Mouse (Mus musculus) lung, postnatal 0 days (tissue): ENCODE measurements at regions not wholly inside any gene's neighbourhood (a gene's known extent, or its start where the extent isn't known, plus 50 kb on each side); places are given as distances from the start of the nearest gene placed in this dataset.

ENCODE experiments used
- ATAC-seq: fragments of 200-750 bp; cut with Nextera tagmentation; 2 replicates; pipeline ENCODE4 v1.8.0; 2017; ENCODE audit warnings: moderate library complexity
- DNase-seq: peaks from one replicate; pipeline ENCODE4 v3.0.0-alpha.2; 2016; ENCODE audit warnings: low spot score
- H3K27ac ChIP-seq: fragments of 300-500 bp; sonication (generic); 2 replicates; pipeline ENCODE4 v1.5.1; 2014; ENCODE audit warnings: antibody characterized with exemption, mild to moderate bottlenecking, low read length, mixed read lengths
- H3K27me3 ChIP-seq: fragments of 300-500 bp; sonication (generic); replicated peaks from 2 replicates; pipeline ENCODE4 v1.6.1; 2014; ENCODE audit warnings: low read length, mixed read lengths; ENCODE audit not compliant: insufficient read depth
- H3K36me3 ChIP-seq: fragments of 300-500 bp; sonication (generic); 2 replicates; pipeline ENCODE4 v1.6.1; 2014; ENCODE audit warnings: low read length, mixed read lengths; ENCODE audit not compliant: insufficient read depth
- H3K4me1 ChIP-seq: fragments of 300-500 bp; sonication (generic); 2 replicates; pipeline ENCODE4 v1.6.1; 2014; ENCODE audit warnings: antibody characterized with exemption, low read depth, low read length, mixed read lengths; ENCODE audit not compliant: insufficient read depth
- H3K4me2 ChIP-seq: fragments of 300-500 bp; sonication (generic); replicated peaks from 2 replicates; pipeline ENCODE4 v1.6.1; 2014; ENCODE audit warnings: low read depth, mild to moderate bottlenecking, low read length, moderate library complexity, mixed read lengths
- H3K4me3 ChIP-seq: fragments of 300-500 bp; sonication (generic); 2 replicates; pipeline ENCODE4 v1.5.1; 2014; ENCODE audit warnings: low read depth, low read length
- H3K9ac ChIP-seq: fragments of 300-500 bp; sonication (generic); replicated peaks from 2 replicates; pipeline ENCODE4 v1.6.1; 2014; ENCODE audit warnings: low read depth, mild to moderate bottlenecking
- H3K9me3 ChIP-seq: fragments of 300-500 bp; sonication (generic); 2 replicates; pipeline ENCODE4 v1.6.1; 2016; ENCODE audit warnings: low read length, mixed read lengths
- CTCF ChIP-seq: IDR thresholded peaks from 2 replicates; pipeline ENCODE4 v1.5.1; 2016; ENCODE audit warnings: antibody characterized with exemption, mild to moderate bottlenecking
- EP300 ChIP-seq: IDR thresholded peaks from 2 replicates; pipeline ENCODE4 v1.6.1; 2016; ENCODE audit warnings: antibody characterized with exemption, mild to moderate bottlenecking, control low read depth
- WGBS: fragments of 180-500 bp; shearing (Covaris S2); extraction: QIAGEN DNeasy Blood & Tissue Kit; methylation state at CpG from one replicate; pipeline ENCODE4 v1.1.7; 2014; 5-methylcytosine and 5-hydroxymethylcytosine counted together

DNA sequence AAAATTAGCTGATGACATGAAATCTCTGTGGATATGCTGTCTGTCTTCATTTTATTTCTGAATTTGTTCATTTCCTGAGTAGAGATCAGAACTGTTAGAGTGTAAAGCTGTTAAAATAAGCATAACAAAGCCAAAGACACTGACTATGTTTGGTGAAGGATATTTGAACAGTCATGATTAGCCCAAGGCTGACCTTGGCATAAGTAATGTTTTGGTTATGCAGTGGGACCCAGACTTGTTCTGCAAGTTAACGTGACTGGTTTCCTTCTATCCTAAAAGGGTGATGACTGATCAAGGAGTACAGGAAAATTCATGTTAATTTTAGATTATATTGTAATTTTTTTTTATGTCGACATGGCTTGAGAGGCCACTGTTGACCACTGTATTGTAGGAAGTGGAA lies 585.4 kb downstream of the Tfap2b start:
- no peak for DNase-seq
- H3K36me3 ChIP-seq = no peaks in the 10 kb centered on the region
- no peak overlapping the region for H3K4me3 ChIP-seq
- H3K9me3 ChIP-seq = no peaks in the 10 kb centered on the region
- no peak for ATAC-seq
- H3K27ac ChIP-seq = no peak overlapping the region
- 55% methylated on average over 2 of the region's 2 CpGs for WGBS
- TF ChIP-seq EP300 (no peak), CTCF (no peak)
- H3K27me3 ChIP-seq = no peaks in the 10 kb centered on the region
- H3K4me1 ChIP-seq = no peaks in the 10 kb centered on the region
- no peak overlapping the region for H3K4me2 ChIP-seq
- no peak overlapping the region for H3K9ac ChIP-seq

DNA sequence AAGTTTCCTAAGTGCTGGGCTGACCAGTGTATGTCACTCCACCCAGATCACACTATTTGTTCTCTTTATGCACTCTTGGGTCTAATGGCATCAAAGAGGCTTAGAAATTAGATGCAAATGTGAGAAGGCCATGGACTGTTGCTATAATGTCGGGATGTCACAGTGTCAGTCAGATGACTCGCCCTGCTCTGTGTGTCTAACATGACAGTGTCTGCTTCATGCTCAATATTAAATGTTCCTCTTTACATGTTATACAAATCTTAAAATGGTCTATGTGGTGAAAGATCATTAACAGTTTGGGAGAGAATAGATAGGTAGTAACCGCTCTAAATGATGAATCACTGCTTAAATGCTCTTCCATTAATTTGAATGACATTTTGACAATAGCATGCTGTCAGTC lies 617.2 kb downstream of the Tfap2b start:
- Histone ChIP-seq H3K9me3 (no peaks in the 10 kb centered on the region), H3K4me3 (no peak overlapping the region), H3K4me2 (no peak overlapping the region), H3K27ac (no peak overlapping the region), H3K4me1 (no peaks in the 10 kb centered on the region), H3K27me3 (no peaks in the 10 kb centered on the region), H3K36me3 (no peaks in the 10 kb centered on the region), H3K9ac (no peak overlapping the region)
- ATAC-seq (no peak), DNase-seq (no peak)
- no peak for TF ChIP-seq CTCF
- no peak for TF ChIP-seq EP300
- WGBS = 77% methylated on average over 3 of the region's 3 CpGs

DNA sequence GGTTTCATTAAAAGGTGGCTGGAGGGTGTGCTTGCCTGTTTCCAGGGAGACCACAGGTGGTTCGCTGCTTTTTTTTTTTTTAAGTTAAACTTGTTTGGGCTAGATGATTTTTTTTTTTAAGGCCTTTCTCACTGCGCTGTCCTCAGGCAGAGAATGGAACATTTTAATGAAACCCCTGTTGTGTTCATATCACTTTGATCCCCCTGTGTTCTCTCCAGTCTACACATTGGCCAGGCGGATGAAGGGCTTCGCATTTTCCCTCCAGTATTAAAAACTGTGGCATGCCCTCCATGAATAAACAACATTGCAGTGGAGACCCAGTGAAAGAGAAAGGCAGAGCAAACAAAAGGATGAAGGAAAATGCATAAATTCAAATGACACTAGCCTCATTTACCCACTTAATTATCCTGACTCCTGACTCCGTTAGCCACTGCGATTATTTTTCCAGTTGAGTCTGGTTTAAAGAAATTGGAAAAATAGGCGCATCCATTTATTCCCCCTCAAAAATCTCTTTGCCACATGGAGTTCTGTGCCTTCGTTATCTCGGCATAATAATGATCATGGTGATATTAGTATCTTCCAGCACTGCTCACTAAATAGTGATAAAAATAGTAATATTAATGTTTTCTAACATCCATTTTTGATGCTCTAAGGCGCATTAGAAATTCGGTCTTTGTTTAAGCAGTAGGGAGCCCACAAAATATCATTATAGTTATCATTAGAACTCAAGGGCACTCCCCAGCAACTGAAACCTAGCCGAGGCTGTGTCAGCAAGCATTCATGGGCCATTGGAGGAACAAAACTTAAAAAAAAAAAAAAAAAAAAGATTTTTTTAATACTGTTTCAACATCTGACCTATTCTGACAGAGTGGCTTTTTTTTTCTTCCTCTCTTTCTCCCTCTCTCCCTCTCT lies 618.0 kb downstream of the Tfap2b start:
- Histone ChIP-seq H3K27me3 (no peaks in the 10 kb centered on the region), H3K36me3 (no peaks in the 10 kb centered on the region), H3K27ac (no peak overlapping the region), H3K4me2 (no peak overlapping the region), H3K9me3 (no peaks in the 10 kb centered on the region), H3K9ac (no peak overlapping the region), H3K4me1 (no peaks in the 10 kb centered on the region), H3K4me3 (no peak overlapping the region)
- DNase-seq (no peak), ATAC-seq (no peak)
- TF ChIP-seq EP300 (no peak), CTCF (no peak)
- WGBS = 78% methylated on average over 12 of the region's 12 CpGs

DNA sequence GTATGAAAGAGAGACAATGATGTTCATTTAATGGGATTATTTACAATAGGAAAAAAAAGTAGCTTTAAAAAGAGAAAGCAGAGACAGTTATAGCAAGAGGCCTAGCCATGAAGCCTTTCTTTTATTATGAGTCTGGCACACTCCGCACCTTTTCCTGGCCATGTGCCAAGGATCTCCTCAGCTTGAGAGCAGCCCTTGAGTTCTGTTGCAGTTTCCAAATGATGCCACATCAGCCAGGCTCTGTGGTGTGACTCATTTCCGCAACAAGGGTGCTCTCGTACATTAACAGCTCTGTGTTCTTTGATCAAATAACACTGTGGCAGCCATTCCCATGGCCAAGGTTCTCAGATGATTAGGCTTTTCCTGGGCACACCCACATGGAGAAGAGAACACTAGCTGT lies 641.2 kb downstream of the Tfap2b start:
- no peak for TF ChIP-seq EP300
- no peak for TF ChIP-seq CTCF
- Histone ChIP-seq H3K36me3 (no peaks in the 10 kb centered on the region), H3K9ac (no peak overlapping the region), H3K9me3 (no peaks in the 10 kb centered on the region), H3K27ac (no peak overlapping the region), H3K4me3 (no peak overlapping the region), H3K4me1 (no peaks in the 10 kb centered on the region), H3K27me3 (no peaks in the 10 kb centered on the region), H3K4me2 (no peak overlapping the region)
- peak; percentile 76 for ATAC-seq
- peak; percentile 40 for DNase-seq
- WGBS = 41% methylated on average over 3 of the region's 3 CpGs

GRCm38 (mm10) chr1:19857250-19857649 lies 648.5 kb downstream of the Tfap2b start:
- H3K9me3 ChIP-seq = no peaks in the 10 kb centered on the region
- no peak overlapping the region for H3K4me2 ChIP-seq
- no peak overlapping the region for H3K27ac ChIP-seq
- TF ChIP-seq CTCF (no peak), EP300 (no peak)
- H3K9ac ChIP-seq = no peak overlapping the region
- H3K4me3 ChIP-seq = no peak overlapping the region
- DNase-seq = no peak
- no peaks in the 10 kb centered on the region for H3K4me1 ChIP-seq
- ATAC-seq = no peak
- no peaks in the 10 kb centered on the region for H3K27me3 ChIP-seq
- no peaks in the 10 kb centered on the region for H3K36me3 ChIP-seq

- no peak for TF ChIP-seq EP300
- TF ChIP-seq CTCF = no peak
- DNase-seq (no peak), ATAC-seq (no peak)
- 75% methylated on average over 12 of the region's 12 CpGs for WGBS
- Histone ChIP-seq H3K27me3 (no peaks in the 10 kb centered on the region), H3K36me3 (no peaks in the 10 kb centered on the region), H3K9ac (no peak overlapping the region), H3K4me1 (no peaks in the 10 kb centered on the region), H3K4me2 (no peak overlapping the region), H3K4me3 (no peak overlapping the region), H3K9me3 (no peaks in the 10 kb centered on the region), H3K27ac (no peak overlapping the region)
Observed at GRCm38 (mm10) chr1:19868478-19868877, 659.8 kb downstream of the Tfap2b start.
